Mouse (Mus musculus) kidney, postnatal 36 days (tissue): ENCODE measurements around the gene Frat2.

Source experiments
- DNase-seq, 2 experiments: peaks; one replicate each; pipeline ENCODE4 v3.0.0; 2021 to 2022; ENCODE audit warnings: mixed read lengths in 2 of 2

The Frat2 gene

DNA sequence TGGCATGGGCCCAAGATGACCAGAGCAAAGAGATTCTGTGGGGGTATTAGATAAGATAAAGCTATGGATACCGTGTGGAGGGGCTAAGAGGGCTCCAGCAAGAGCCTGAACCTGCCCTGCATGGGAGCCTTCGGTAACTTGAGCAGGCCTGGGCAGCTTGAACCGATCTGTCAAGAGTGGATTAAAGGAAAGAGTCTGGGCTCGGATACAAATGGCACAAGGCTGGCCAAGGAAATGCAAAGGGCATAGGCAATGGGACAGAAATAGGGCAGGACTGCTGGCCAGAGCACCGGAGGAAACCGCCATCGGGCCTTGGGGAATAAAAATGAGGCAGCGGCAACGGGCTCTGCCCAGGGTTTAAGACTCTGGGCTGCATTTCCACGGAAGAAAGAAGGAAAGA, 30.6 kb downstream of the Frat2 start:
- no peak for DNase-seq

DNA sequence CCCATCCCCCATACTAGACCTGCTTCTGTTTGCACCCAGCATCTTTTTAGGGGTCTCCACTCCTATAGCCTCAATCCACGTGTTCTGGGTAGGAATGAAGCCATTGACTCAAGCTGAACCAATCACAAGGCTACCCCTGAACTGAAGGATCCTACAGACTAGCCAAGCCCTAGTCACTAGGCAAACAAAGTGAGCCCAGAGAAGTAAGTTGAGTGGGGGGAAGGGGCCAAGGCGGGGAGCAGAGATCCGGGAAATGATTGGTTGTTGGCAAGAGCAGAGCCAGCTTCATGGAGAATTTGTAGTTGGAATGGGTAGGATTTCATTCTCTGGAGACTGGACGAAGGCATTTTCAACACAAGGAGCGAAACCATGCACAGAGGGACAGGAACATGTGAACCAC, 31.0 kb downstream of the Frat2 start:
- DNase-seq = no peak

DNA sequence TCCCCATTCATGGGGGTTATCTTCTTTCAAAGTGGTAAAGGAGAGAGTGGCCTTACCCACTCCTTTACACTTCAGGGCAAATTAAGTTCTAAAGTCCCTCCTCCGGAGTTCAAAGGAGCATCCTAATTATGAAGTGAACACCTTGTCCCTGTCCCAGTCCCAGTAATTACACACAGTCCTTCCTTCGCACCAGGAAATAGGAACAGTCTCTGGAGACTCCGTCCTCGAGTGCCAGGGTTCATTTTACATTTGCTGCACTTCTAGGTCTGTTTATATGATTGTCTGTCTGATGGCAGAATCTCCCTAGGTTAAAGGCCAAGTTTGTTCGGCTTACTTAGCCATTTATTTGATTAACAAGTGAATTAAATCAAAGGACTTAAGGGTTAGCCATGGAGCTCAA, 31.5 kb downstream of the Frat2 start:
- DNase-seq = no peak

DNA sequence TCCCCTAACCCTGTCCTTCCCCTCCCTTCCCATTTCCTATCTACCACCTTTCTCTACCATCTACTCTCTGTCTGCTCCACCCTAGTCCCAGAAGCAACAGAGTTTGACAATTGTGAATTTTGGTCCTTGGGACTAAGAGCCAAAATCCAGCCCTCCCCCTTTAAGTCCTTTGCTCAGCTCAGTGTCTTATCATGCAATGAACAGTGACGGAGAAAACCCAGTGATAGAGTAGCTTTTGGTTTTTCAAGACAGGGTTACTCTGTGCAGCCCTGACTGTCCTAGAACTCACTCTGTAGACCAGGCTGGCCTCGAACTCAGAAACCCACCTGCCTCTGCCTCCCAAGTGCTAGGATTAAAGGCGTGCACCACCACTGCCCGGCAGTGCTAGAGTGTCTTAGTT, 34.6 kb downstream of the Frat2 start:
- no peak for DNase-seq

DNA sequence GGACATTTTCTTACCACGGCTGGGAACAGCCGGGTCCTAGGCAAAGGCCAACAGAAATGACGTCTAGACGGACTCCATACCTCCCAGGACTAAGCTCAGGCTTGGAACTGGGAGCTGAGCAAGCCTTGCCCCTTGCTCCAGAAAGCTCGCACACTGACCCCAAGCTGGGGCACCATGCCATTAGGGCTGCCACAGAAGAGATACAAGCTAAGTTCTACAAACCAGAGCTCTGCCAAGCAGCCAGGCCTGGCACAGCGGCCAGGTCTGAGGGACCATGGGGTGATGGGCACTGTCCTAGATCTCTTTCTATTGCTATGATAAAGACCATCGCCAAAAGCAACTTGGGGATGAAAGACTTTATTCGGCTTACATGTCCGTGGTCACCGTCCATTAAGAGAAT, 35.4 kb downstream of the Frat2 start:
- DNase-seq = no peak

DNA sequence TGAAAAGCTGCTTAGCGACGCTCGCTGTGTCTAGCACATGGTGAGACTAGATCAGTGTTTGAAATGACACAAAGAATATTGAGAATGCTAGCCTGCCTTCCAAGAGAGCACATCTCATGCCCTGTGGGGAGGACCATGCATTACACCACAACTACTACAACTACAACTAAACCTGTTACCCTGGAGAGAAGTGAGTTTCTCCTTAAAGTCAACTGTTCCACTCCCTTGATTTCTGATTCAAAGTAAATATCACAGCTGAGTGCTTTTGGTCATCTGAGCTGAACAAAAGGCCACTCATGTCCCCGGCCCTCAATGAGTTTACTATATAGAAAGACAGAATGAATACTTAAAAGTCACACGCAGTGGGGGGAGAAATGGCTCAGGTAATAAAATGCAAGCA, 37.9 kb downstream of the Frat2 start:
- DNase-seq = no peak

DNA sequence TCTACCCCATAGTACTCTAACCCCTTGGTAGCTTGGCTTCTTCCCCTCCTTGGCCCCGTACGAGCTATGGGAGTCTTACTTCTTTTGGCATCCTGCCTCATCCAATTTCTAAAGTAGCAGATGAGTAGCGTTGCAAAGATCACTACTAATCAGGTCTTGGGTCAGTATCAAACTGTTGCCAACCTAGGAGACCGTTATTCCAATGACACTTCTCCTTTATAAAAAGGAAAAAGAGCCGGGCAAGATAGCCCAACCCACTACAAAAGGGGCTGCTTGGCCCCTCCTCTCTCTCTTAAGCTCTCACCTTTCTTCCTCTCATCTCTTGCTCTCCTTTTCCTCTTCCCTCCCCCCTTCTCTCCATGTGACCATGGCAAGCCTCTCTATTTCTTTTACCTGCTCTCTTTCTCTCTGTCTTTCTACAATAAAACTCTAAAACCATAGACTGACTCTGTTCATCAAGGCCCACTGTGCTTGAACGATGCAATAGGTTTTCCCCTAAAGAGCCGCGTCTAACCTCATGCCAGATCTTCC, 39.8 kb downstream of the Frat2 start:
- no peak for DNase-seq

DNA sequence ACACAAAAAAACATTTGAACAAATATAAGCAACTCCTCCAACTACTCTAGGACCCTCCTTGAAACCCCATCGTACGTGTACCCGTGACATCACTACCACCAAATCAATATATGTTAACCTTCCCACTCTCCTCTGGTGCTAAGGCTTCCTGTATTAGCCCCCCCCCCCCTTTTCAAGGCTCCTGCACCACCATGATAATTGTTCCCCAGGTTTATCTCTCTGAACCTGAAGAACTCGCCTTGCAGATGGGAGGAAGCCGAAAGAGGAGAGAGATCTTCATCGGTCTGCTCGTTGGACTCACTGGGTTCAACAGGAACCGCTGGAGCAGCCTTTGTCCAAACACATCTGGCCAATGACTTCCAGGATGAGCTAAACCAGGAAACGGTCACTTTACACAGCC, 40.4 kb downstream of the Frat2 start:
- no peak for DNase-seq

DNA sequence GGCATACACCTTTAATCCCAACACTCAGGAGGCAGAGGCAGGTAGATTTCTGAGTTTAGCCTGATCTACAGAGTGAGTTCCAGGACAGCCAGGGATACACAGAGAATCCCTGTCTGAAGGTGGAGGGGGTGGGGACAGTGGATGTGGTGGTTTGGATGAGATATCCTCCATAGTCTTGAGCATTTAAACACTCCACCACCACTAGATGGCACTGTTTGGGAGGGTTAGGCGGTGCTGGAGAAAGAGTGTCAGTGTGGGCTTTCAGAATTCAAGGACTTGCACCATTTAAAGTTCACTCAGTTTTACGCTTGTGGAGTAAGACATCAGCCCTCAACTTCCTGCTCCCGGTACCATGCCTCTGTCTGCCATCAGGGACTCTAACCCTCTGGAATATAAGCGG, 42.1 kb downstream of the Frat2 start:
- no peak for DNase-seq

DNA sequence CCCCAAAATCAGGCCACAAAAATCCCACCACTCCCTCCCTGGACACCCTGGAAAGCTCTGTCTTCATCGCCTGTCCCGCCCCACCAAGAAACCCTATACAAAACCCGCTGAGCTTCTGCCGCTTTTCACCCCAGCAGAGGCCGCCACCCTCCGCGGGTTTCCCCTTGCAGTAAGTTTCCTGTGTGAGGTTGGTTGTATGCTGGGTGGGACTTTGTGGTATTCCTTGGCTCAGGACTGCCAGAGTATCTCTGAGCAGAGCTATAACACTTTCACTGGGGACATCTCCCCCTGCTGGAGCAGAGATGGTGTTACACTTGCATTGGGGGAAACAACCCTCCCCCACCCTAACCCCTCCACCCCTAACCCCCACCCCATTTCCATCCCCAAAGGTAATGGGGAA, 44.6 kb downstream of the Frat2 start:
- DNase-seq = no peak

DNA sequence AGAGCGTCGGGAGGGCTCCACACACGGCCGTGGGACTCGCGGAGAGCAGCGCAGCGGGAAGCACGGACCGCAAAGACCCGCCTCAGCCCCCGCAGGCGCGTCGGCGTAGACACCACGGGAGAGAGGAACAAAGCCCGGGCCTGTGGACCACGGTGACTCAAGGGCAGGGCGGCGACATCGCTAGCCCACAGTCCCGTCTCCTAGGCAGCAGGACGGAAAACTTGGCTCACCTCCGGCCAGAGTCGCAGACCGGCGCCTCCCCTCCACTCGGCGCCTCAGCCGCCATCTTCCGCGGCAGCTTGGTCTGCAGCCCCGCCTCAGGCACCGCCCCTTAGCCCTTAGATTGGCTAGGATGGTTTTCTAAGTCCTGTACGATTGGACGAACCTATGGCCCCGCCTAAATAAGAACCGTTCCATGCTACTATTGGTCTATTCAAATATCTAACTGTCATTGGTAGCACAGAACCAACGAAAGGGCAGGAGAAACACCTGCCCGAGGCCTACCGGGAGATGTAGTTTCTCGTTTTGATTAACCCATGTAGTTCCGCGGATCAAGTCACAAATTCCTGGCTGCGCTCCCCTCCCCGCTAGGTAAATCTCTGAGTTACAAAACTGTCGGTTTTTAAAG, 46.1 kb downstream of the Frat2 start, which contains the start of gene Arhgap19:
Gene Arhgap19, minus strand, starts transcription at position 306 of the 628 bp plus-strand sequence.
- peak; percentile 94 to 97 for DNase-seq

DNA sequence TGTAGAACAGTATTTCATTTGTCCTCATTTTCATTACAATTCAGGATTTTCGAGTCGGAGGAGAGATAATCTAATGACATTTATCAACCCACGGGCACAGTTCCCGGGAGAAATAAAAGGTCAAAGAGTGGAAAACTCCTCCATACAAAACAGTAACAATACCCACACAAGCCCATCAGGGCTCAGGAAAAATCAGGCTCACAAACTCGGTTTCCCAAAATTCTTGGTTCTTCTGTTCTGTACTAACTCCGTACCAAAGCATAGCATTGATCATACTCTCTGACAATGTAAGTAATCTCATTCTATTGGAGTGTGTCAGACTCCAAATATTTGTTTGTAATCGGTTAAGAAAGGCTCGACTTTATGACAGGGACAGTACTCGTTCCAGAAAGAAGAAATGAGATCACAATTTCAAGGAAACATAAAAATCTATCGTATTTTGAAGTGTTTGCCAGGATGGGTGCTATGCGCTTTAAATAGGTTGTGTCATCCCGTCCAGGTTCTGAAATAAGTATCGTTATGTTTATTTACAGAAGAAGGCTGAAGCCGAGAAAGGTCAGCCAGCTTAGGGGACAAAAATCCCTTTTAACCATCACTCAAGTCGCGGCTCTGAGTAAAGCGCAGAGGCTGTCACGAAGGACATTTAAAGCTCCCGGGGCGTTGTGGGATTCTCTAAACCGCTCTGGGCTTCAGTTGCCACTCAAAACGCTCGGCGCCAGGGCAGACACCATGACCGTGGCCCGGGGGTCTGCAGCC, 46.8 kb downstream of the Frat2 start:
- DNase-seq = no peak

DNA sequence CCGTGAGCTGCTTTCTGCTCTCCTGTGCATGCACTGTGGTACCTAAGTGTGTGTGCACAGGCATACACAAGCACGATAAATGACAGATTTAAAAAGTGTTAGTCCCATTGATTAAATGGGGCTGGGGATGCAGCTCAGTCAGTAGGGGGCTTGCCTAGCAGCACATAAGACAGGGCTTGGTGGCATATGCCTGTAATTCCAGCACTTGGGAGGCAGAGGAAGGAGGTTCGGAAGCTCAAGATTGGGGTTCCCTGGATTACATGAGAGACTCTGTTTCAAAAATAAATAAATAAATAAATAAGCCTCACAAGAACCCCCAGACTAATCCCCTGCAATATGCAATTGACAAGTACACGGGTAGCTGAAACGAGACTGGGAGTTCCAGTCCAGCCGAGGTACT, 47.5 kb downstream of the Frat2 start:
- no peak for DNase-seq

DNA sequence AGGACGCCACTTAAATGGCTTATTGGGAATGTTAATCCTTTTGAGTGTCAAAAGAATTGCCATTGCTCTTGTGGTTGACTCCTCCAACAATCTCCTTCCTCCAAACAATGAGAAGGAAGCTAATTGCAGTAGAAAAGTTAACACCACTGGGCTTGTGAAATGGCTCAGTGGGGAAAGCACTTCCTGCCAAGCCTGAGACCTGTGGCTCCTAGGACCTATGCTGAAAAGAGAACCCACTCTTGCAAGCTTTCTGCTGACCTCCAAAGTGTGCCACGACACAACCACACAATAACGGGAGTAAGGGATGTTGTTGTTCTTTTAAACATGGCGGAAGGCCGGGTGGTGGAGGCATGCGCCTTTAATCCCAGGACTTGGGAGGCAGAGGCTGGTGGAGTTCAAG, 50.4 kb downstream of the Frat2 start:
- DNase-seq = no peak

DNA sequence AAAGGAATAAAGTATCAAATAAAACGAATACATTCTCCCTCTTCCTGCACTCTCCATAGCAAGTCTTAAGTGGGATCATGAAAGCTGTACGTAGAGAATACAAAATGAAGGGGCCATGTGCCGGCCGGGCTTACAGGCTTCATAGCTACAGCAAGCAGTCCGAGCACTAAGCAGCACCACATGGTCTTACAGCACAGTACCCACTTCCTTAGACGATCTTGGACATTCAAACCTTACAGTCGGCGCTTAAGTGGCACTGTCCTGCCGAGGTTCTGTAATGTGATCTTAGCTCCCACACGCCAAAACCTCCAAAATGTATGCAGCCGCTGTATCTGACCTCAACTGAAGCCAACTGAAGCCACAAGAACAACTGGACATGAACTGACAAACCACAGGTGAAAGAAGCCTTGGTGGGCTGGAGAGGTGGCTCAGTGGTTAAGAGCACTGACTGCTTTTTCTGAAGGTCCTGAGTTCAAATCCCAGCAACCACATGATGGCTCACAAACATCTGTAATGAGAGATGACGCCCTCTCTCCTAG, 51.1 kb downstream of the Frat2 start:
- DNase-seq = no peak

DNA sequence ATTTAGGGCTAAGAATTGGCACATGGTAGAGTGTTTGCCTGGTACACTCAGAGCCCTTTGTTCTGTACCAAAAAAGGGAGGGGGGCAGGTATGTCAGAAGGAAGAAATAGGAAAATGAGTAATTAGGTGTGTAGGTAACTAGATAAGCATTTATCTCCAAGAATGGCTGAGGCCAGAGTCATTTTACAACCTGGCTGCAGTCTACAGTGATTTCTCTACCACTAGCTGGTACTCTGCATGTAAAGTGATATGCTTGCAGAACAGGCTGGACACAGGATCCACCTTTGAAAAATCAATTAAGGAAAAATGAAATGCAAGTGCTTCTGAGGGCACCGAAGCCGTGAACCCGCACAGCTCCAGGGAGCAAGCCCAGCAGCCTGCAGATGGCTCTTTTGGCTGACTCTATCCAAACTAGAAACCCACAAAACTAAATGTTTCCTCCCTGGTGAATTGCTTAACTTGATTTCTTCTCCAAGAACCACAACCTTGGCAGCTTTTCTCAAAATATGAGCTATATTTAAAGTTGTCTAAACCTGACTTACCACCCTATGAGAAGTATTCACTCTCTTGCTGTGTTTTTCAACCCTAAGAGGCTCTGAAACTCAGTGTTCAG, 51.7 kb downstream of the Frat2 start:
- DNase-seq = no peak
